26 mouse cellular contexts compared by ENCODE assay signal in genomic region chr1:98124727-98125126, GRCm38 (mm10).
"Had no signal": no experiment of that assay in that cellular context is flagged by ENCODE, and none has a peak within 500 bp of the region (broad histone marks: within the 10 kb centered on the region; RNA-seq: fewer than 3 reads in every experiment).

No protein-coding gene starts in this region.

- DNase-seq: gastrocnemius, adult 2 months; gastrocnemius, postnatal 10 days; gastrocnemius, postnatal 25 days; heart, adult 18-20 months; heart, postnatal 10 days; kidney, adult 18-20 months; kidney, adult 8-10 months; kidney, postnatal 10 days; kidney, postnatal 25 days; kidney, postnatal 4 days; liver; liver, embryonic 13.5 days had no signal

- H3K4me2 ChIP-seq: heart, embryonic 12.5 days; hindbrain, embryonic 12.5 days; hindbrain, embryonic 14.5 days; intestine, embryonic 15.5 days; limb, embryonic 12.5 days; liver, embryonic 11.5 days; liver, embryonic 13.5 days; liver, embryonic 15.5 days had no signal

- H3K4me1 ChIP-seq: heart, embryonic 10.5 days; heart, embryonic 12.5 days; hindbrain, embryonic 10.5 days; hindbrain, embryonic 12.5 days; intestine, embryonic 15.5 days; limb, embryonic 10.5 days; liver, embryonic 13.5 days; liver, embryonic 15.5 days had no signal

- H3K9ac ChIP-seq: heart, embryonic 12.5 days; hindbrain, embryonic 12.5 days; hindbrain, embryonic 14.5 days; intestine, embryonic 15.5 days; limb, embryonic 12.5 days; liver, embryonic 13.5 days; liver, embryonic 15.5 days had no signal

- ATAC-seq: hindbrain, embryonic 16.5 days; inflammation-experienced regulatory T-cells, adult 6 months; intestine, embryonic 15.5 days; intestine, postnatal 0 days had no signal

- H3K9me3 ChIP-seq: heart, embryonic 10.5 days; heart, embryonic 12.5 days; hindbrain, embryonic 10.5 days; hindbrain, embryonic 12.5 days; intestine, embryonic 15.5 days; limb, embryonic 10.5 days; limb, embryonic 12.5 days; liver, embryonic 13.5 days; liver, embryonic 15.5 days had no signal

- H3K36me3 ChIP-seq: heart, embryonic 10.5 days; heart, embryonic 12.5 days; hindbrain, embryonic 10.5 days; hindbrain, embryonic 12.5 days; intestine, embryonic 15.5 days; limb, embryonic 10.5 days; limb, embryonic 12.5 days; liver, embryonic 13.5 days; liver, embryonic 15.5 days had no signal

- H3K27me3 ChIP-seq: heart, embryonic 12.5 days; hindbrain, embryonic 12.5 days; intestine, embryonic 15.5 days; limb, embryonic 12.5 days; liver, embryonic 13.5 days; liver, embryonic 15.5 days had no signal

- H3K4me3 ChIP-seq: gastrocnemius, adult 2 months; heart, embryonic 10.5 days; heart, embryonic 12.5 days; hindbrain, embryonic 10.5 days; hindbrain, embryonic 12.5 days; intestine, embryonic 15.5 days; layer of hippocampus, adult 2 months; limb, embryonic 10.5 days; limb, embryonic 12.5 days; liver, embryonic 13.5 days; liver, embryonic 15.5 days had no signal

- H3K27ac ChIP-seq: gastrocnemius, adult 2 months; heart, embryonic 10.5 days; hindbrain, embryonic 10.5 days; hindbrain, embryonic 12.5 days; hindbrain, embryonic 14.5 days; intestine, embryonic 15.5 days; layer of hippocampus, adult 2 months; limb, embryonic 10.5 days; limb, embryonic 12.5 days; liver, embryonic 13.5 days; liver, embryonic 15.5 days had no signal
